Mouse (Mus musculus) 3T3-L1 (cell line): ENCODE results near the gene Myo15.
"Not testable (repeated sequence)": the region's sequence is repeated elsewhere in the genome, so short reads cannot be mapped to it uniquely, and the experiment has no call there.

Experiments
- DNase-seq: peaks from one replicate; pipeline ENCODE4 v3.0.0-alpha.2; 2015; ENCODE audit warnings: low read depth, low spot score

Myo15 gene

GRCm38 (mm10) chr11:60469039-60469438, at the start of gene Myo15:
Myo15 (plus strand) TSS chr11:60469339.
- DNase-seq: no peak

- DNase-seq: peak; percentile 46
Observed at GRCm38 (mm10) chr11:60422046-60422668, 47.0 kb upstream of the Myo15 start.

- no peak for DNase-seq
Observed at GRCm38 (mm10) chr11:60423006-60423405, 46.1 kb upstream of the Myo15 start.

GRCm38 (mm10) chr11:60426417-60426816, 42.7 kb upstream of the Myo15 start:
- no peak for DNase-seq

- no peak for DNase-seq
Observed at GRCm38 (mm10) chr11:60427628-60428027, 41.5 kb upstream of the Myo15 start.

- DNase-seq: no peak
Observed at GRCm38 (mm10) chr11:60433501-60433900, 35.6 kb upstream of the Myo15 start.

- no peak for DNase-seq
Observed at GRCm38 (mm10) chr11:60435133-60435532, 34.0 kb upstream of the Myo15 start.

- peak; percentile 94 for DNase-seq
Observed at GRCm38 (mm10) chr11:60436618-60437017, 32.5 kb upstream of the Myo15 start.

GRCm38 (mm10) chr11:60439621-60440020, 29.5 kb upstream of the Myo15 start:
- not testable (repeated sequence) for DNase-seq

- no peak for DNase-seq
Observed at GRCm38 (mm10) chr11:60440176-60440575, 29.0 kb upstream of the Myo15 start.

GRCm38 (mm10) chr11:60442896-60443295, 26.2 kb upstream of the Myo15 start:
- no peak for DNase-seq

GRCm38 (mm10) chr11:60444007-60444406, 25.1 kb upstream of the Myo15 start:
- DNase-seq: no peak

- peak; percentile 94 for DNase-seq
Observed at GRCm38 (mm10) chr11:60454080-60454744, 14.9 kb upstream of the Myo15 start, which contains the start of gene Drg2. Drg2 (plus strand) TSS chr11:60454591.

GRCm38 (mm10) chr11:60454745-60455087, 14.4 kb upstream of the Myo15 start:
- no peak for DNase-seq

- DNase-seq: peak; percentile 56
Observed at GRCm38 (mm10) chr11:60457973-60458372, 11.2 kb upstream of the Myo15 start.

GRCm38 (mm10) chr11:60465943-60466380, 3.2 kb upstream of the Myo15 start:
- peak; percentile 69 for DNase-seq

- no peak for DNase-seq
Observed at GRCm38 (mm10) chr11:60470743-60471142, 1.6 kb downstream of the Myo15 start.

- DNase-seq: no peak
Observed at GRCm38 (mm10) chr11:60474534-60474933, 5.4 kb downstream of the Myo15 start.

GRCm38 (mm10) chr11:60475668-60476362, 6.7 kb downstream of the Myo15 start:
- DNase-seq: no peak

GRCm38 (mm10) chr11:60478121-60478520, 9.0 kb downstream of the Myo15 start:
- no peak for DNase-seq

- no peak for DNase-seq
Observed at GRCm38 (mm10) chr11:60486267-60486666, 17.1 kb downstream of the Myo15 start.

GRCm38 (mm10) chr11:60492726-60493125, 23.6 kb downstream of the Myo15 start:
- DNase-seq: no peak

- DNase-seq: peak; percentile 35
Observed at GRCm38 (mm10) chr11:60495692-60496091, 26.6 kb downstream of the Myo15 start.
